Mouse (Mus musculus) forebrain, embryonic 14.5 days (tissue): ENCODE data around the gene Fthl17e. TPM values are rescaled to one million over a fixed set of nuclear protein-coding genes. Genes with fewer than 3 reads are reported as not detected.
"Not testable (repeated sequence)": the region's sequence is repeated elsewhere in the genome, so short reads cannot be mapped to it uniquely, and the experiment has no call there.

Experiments used
- ATAC-seq: fragments of 200-750 bp; cut with Nextera tagmentation; 2 replicates; pipeline ENCODE4 v1.8.0; 2017; ENCODE audit warnings: mild to moderate bottlenecking, moderate library complexity
- DNase-seq: peaks from one replicate; pipeline ENCODE4 v3.0.0-alpha.2; 2015; ENCODE audit warnings: low spot score
- H3K27ac ChIP-seq: fragments of 300-500 bp; sonication (generic); 2 replicates; pipeline ENCODE4 v1.5.1; 2014; ENCODE audit warnings: low read depth, mild to moderate bottlenecking, control low read depth, low read length, moderate library complexity
- H3K27me3 ChIP-seq: fragments of 300-500 bp; sonication (generic); replicated peaks from 2 replicates; pipeline ENCODE4 v1.6.1; 2014; ENCODE audit warnings: low read length, control low read depth, mixed read lengths; ENCODE audit not compliant: control insufficient read depth, insufficient read depth
- H3K36me3 ChIP-seq: fragments of 300-500 bp; sonication (generic); 2 replicates; pipeline ENCODE4 v1.6.1; 2014; ENCODE audit warnings: low read length, control low read depth; ENCODE audit not compliant: control insufficient read depth, insufficient read depth
- H3K4me1 ChIP-seq: fragments of 300-500 bp; sonication (generic); 2 replicates; pipeline ENCODE4 v1.6.1; 2014; ENCODE audit warnings: antibody characterized with exemption, low read length, control low read depth; ENCODE audit not compliant: control insufficient read depth, insufficient read depth
- H3K4me2 ChIP-seq: fragments of 300-500 bp; sonication (generic); 2 replicates; pipeline ENCODE4 v1.6.1; 2014; ENCODE audit warnings: mild to moderate bottlenecking, control low read depth, low read length
- H3K4me3 ChIP-seq: fragments of 300-500 bp; sonication (generic); 2 replicates; pipeline ENCODE4 v1.5.1; 2014; ENCODE audit warnings: low read depth, low read length, control low read depth
- H3K9ac ChIP-seq: fragments of 300-500 bp; sonication (generic); 2 replicates; pipeline ENCODE4 v1.6.1; 2014; ENCODE audit warnings: mild to moderate bottlenecking, low read length, control low read depth, moderate library complexity
- H3K9me3 ChIP-seq: fragments of 300-500 bp; sonication (generic); replicated peaks from 2 replicates; pipeline ENCODE4 v1.6.1; 2016; ENCODE audit warnings: low read length, control low read depth, mixed read lengths; ENCODE audit not compliant: control insufficient read depth
- WGBS: fragments of 180-500 bp; shearing (Covaris S2); extraction: QIAGEN DNeasy Blood & Tissue Kit; methylation state at CpG from one replicate; pipeline ENCODE4 v1.1.7; 2014; 5-methylcytosine and 5-hydroxymethylcytosine counted together
- polyA plus RNA-seq: library from polyadenylated mRNA; unstranded; fragments of >200 nt; fragmentation: Nextera tagmentation; extraction: Ambion mirVana; gene quantifications from 2 replicates; pipeline ENCODE4 v1.2.1, GENCODE M21; 2014

Fthl17e gene
- not detected in 2 replicates for polyA plus RNA-seq

- H3K27me3 ChIP-seq, H3K27ac ChIP-seq, H3K4me1 ChIP-seq, H3K4me2 ChIP-seq, H3K4me3 ChIP-seq, H3K9ac ChIP-seq, H3K9me3 ChIP-seq, DNase-seq, H3K36me3 ChIP-seq, ATAC-seq: not testable (repeated sequence)
- WGBS = 100% methylated on average over 1 of the region's 10 CpGs
Measured at GRCm38 (mm10) chrX:9033193-9033592, at the start of gene Fthl17e. Gene Fthl17e (plus strand): TSS chrX:9033493.

GRCm38 (mm10) chrX:8986655-8987054 is 46.6 kb upstream of the Fthl17e start, which contains the start of gene Fthl17d:
Gene Fthl17d (minus strand): TSS chrX:8986755.
- H3K27ac ChIP-seq, H3K9me3 ChIP-seq, H3K9ac ChIP-seq, H3K4me3 ChIP-seq, H3K27me3 ChIP-seq, ATAC-seq, H3K4me1 ChIP-seq, H3K4me2 ChIP-seq, H3K36me3 ChIP-seq, DNase-seq: not testable (repeated sequence)
- no CpG with 5 or more reads among the region's 9 CpGs for WGBS

GRCm38 (mm10) chrX:9016079-9016478 is 17.2 kb upstream of the Fthl17e start:
- no peaks in the 10 kb centered on the region for H3K27me3 ChIP-seq
- no peak overlapping the region for H3K27ac ChIP-seq
- H3K9me3 ChIP-seq = no peaks in the 10 kb centered on the region
- WGBS = 28% methylated on average over 1 of the region's 1 CpGs
- H3K4me3 ChIP-seq = no peak overlapping the region
- no peaks in the 10 kb centered on the region for H3K4me1 ChIP-seq
- H3K4me2 ChIP-seq = no peak overlapping the region
- no peak overlapping the region for H3K9ac ChIP-seq
- ATAC-seq (no peak), DNase-seq (peak; percentile 1)
- H3K36me3 ChIP-seq = no peaks in the 10 kb centered on the region

GRCm38 (mm10) chrX:9019481-9019880 is 13.8 kb upstream of the Fthl17e start:
- no peak overlapping the region for H3K4me2 ChIP-seq
- H3K9ac ChIP-seq = no peak overlapping the region
- no peaks in the 10 kb centered on the region for H3K4me1 ChIP-seq
- no peak overlapping the region for H3K27ac ChIP-seq
- no peak overlapping the region for H3K4me3 ChIP-seq
- no peak for ATAC-seq
- no peak for DNase-seq
- 58% methylated on average over 10 of the region's 10 CpGs for WGBS
- no peaks in the 10 kb centered on the region for H3K9me3 ChIP-seq
- H3K27me3 ChIP-seq = no peaks in the 10 kb centered on the region
- H3K36me3 ChIP-seq = no peaks in the 10 kb centered on the region

GRCm38 (mm10) chrX:9041611-9042010 is 8.3 kb downstream of the Fthl17e start:
- H3K9me3 ChIP-seq, H3K4me3 ChIP-seq, H3K9ac ChIP-seq, H3K4me1 ChIP-seq, H3K36me3 ChIP-seq, DNase-seq, H3K4me2 ChIP-seq, H3K27me3 ChIP-seq, H3K27ac ChIP-seq, ATAC-seq: not testable (repeated sequence)
- WGBS = 34% methylated on average over 3 of the region's 4 CpGs

GRCm38 (mm10) chrX:9060952-9061351 is 27.7 kb downstream of the Fthl17e start:
- not testable (repeated sequence) for DNase-seq, H3K9ac ChIP-seq, H3K4me2 ChIP-seq, H3K4me1 ChIP-seq, H3K36me3 ChIP-seq, H3K4me3 ChIP-seq, H3K27ac ChIP-seq, H3K9me3 ChIP-seq, H3K27me3 ChIP-seq
- ATAC-seq = 0 out of 2 replicates have a peak, but pooled peaks have one; percentile 18
- WGBS = 30% methylated on average over 7 of the region's 9 CpGs

- H3K36me3 ChIP-seq = no peaks in the 10 kb centered on the region
- DNase-seq (no peak), ATAC-seq (no peak)
- H3K4me1 ChIP-seq = no peaks in the 10 kb centered on the region
- no peaks in the 10 kb centered on the region for H3K9me3 ChIP-seq
- no peaks in the 10 kb centered on the region for H3K27me3 ChIP-seq
- no peak overlapping the region for H3K9ac ChIP-seq
- H3K4me3 ChIP-seq = no peak overlapping the region
- H3K4me2 ChIP-seq = no peak overlapping the region
- no peak overlapping the region for H3K27ac ChIP-seq
- WGBS = 81% methylated on average over 4 of the region's 4 CpGs
Measured at GRCm38 (mm10) chrX:9062101-9062500, 28.8 kb downstream of the Fthl17e start.

GRCm38 (mm10) chrX:9062715-9063114 is 29.4 kb downstream of the Fthl17e start, which contains the start of gene Fthl17f:
Gene Fthl17f (plus strand): TSS chrX:9063015.
- not testable (repeated sequence) for DNase-seq

GRCm38 (mm10) chrX:9077699-9078098 is 44.4 kb downstream of the Fthl17e start:
- not testable (repeated sequence) for DNase-seq
- WGBS = 16% methylated on average over 7 of the region's 10 CpGs

More at GRCm38 (mm10) chrX:9062715-9063114, 29.4 kb downstream of the Fthl17e start, which contains the start of gene Fthl17f:
- H3K4me2 ChIP-seq, H3K27ac ChIP-seq, H3K4me1 ChIP-seq, H3K27me3 ChIP-seq, H3K9me3 ChIP-seq, H3K9ac ChIP-seq, H3K36me3 ChIP-seq, ATAC-seq, H3K4me3 ChIP-seq: not testable (repeated sequence)
- 92% methylated on average over 11 of the region's 11 CpGs for WGBS

More at GRCm38 (mm10) chrX:9077699-9078098, 44.4 kb downstream of the Fthl17e start:
- not testable (repeated sequence) for H3K9me3 ChIP-seq, H3K27me3 ChIP-seq, H3K4me2 ChIP-seq, H3K4me1 ChIP-seq, H3K4me3 ChIP-seq, H3K9ac ChIP-seq, H3K27ac ChIP-seq, H3K36me3 ChIP-seq
- peak; percentile 40; the same call in 1 of the 2 replicates for ATAC-seq
